Mouse (Mus musculus) kidney, adult 9 months (tissue): Measurements from ENCODE around the gene Pak1.

Source experiments
- DNase-seq: peaks from one replicate; pipeline ENCODE4 v3.0.0; 2022

Pak1 gene

DNA sequence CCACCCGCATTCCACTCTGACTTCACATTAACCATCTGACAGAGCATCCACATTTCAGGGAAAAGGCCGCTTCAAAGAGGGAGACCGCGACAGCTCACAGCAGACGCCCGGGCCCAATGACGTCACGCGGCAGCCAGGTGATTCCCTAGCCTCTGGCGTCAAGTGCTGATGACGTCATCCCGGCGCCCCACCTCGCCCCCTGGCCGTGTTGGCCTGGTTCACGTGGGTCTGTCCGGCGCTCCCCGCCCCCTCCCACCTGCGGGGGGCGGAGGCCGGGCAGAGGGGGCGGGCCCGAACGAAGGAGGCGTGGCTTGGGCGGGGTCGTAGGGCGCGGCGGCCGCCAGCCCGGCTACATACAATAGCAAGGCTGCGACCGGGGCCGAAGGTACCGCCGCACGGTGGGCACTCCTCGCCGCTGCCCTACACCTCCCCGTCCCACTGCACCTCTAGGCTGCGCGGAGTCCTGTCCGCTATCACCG lies at the start of gene Pak1:
TSS of gene Pak1 (plus strand) at position 352 of the 479 bp plus-strand sequence.
- peak; percentile 87 for DNase-seq

DNA sequence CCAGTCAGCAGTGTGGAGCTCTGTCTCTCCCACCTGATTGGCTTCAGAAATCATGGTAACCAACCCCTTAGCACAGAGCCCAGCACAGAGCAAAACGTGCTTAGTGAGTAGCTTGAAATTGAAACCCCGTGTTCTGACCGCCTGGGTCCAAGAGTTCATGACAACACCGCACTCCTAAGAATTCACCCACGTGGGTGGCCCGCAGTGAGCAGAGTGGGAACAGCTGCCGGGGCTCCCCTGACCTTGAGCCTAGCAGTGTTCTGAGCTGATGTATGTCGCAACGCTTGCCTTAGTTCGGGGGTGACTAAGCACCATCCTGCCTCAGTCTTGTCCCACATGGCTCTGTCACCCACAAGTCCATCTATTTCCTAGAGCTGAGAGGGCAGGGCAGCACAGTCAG lies 47.4 kb upstream of the Pak1 start:
- no peak for DNase-seq

GRCm38 (mm10) chr7:97741756-97742291 lies 46.5 kb upstream of the Pak1 start:
- DNase-seq: no peak

DNA sequence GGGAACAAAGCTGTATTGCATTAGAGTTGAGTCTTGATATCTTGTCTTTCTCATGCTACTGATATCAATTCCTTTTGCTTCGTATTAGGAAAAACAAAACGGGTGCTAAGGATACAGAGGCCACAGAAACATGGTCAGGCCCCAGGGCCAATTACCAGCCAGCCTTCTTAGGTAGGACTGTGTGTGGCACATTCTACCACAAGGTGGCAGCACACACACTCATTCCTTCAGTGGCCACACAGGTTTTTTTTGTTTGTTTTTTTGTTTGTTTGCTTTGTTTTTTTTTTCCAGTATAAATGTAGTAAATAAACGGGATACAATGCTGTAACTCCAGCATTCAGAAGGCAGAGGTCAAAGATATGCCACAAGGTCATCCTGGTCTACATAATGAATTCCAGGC lies 43.0 kb upstream of the Pak1 start:
- DNase-seq: peak; percentile 70

GRCm38 (mm10) chr7:97747176-97747707 lies 41.1 kb upstream of the Pak1 start:
- no peak for DNase-seq

- DNase-seq: peak; percentile 88
Observed at GRCm38 (mm10) chr7:97747787-97748497, 40.4 kb upstream of the Pak1 start.

DNA sequence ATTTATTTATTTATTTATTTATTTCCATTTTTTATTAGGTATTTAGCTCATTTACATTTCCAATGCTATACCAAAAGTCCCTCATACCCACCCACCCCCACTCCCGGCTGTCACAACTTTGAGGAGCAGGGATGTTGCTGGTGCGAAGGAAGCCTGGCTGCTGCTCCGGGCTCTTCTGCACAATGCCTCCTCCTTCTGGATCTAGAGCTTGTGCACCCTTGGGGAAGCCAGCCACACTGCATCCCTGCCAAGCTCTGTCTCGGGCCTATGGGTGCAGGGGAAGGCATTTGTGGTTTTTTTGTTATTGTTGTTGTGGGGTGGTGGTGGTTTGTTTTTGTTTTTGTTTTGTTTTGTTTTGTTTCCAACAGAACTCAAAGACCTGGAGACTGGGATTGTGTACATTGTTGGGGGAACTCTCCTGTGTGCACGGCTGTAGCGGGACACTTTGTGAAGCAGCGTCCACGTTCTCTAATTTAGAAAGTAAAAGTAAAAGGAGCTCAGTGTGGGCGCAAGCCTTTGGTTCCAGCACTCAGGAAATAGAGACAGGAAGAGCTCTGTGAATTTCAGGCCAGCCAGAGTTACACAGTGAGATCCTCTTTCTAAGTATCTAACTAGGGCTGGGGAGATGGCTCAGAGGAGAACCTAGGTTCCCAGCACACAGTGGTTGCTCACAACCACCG lies 39.7 kb upstream of the Pak1 start:
- peak; percentile 49 for DNase-seq

GRCm38 (mm10) chr7:97749207-97750190 lies 38.8 kb upstream of the Pak1 start:
- no peak for DNase-seq

DNA sequence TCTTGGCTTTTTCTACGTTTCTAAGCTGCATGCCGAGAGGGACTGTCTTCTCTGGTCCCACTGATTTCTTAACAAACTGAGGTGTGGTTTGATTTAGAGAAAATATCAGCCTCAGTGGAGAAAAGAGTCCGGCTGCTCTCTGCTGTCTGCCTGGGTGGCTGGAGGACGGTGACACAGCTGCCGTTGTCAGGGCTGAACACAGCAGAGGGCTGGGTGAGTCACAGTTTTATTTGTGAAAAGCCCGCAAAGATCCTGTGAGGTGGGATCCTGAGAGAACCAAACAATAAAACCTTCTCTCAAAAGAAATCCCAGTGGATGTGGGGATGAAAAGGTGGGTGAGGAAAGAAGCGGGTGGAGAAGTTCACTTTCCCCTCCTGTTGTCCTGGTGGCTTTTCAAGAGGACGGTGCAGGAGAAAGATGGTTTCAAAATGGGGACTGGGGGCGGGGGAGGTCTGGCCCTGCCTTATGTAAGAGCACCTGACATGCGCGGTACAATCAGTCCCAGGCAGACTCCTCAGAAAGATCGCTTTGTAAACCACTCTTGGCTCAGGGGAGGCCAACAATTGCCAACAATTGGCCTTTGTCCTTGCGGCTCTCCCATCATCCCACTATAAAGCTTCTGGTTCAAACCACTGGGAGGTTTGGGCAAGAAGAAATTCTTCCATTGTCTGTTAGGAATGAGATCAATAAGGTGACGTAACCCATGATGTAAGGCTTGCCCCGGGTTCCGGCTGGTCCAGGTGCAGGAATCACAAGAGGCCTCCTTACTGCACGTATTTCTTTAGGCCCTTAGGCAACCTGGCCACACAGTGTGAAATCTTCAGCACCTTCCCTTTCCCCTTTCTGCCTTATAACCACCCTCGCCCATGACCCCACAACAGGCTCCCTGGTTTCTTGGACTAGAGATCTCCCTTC lies 31.1 kb upstream of the Pak1 start:
- DNase-seq: no peak

DNA sequence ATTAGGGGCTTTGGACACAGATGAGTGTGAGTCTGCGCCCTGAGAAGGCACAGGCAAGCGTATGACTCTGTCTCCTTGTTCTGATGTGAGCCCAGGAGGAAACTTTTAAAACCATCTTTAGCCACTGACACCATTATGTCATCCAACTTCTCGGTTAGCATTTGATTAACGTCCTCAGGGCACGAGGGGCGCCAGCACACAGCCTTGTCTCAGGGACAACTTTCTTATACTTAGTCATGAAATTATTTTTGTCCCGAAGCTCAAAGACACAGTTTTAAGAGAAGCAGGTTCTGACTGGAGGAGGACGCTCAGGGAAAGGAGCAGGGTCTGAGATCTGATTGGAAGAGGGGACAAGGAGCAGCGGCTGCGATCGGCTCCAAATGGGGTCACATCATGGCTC lies 23.8 kb upstream of the Pak1 start:
- DNase-seq: no peak

- peak; percentile 20 for DNase-seq
Observed at GRCm38 (mm10) chr7:97765181-97765962, 23.0 kb upstream of the Pak1 start.

DNA sequence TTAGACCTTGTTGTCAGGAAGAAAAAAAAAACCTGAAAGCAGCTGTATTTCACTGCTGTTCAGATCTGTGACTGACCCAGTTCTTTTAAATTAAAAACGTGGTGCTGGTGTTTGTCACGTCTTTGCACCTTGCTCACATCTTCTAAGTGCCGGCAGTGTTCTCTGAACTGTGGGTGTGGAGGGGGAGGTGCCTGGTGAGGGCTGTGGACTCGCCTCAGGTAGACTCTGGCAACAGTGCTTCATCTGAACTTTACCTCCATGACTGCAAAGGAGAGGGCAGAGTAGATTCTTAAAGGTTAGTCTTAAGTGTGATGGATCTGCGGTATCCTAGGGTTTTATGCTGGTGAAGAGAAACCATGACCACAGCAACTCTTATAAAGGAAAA lies 22.4 kb upstream of the Pak1 start:
- peak; percentile 78 for DNase-seq

DNA sequence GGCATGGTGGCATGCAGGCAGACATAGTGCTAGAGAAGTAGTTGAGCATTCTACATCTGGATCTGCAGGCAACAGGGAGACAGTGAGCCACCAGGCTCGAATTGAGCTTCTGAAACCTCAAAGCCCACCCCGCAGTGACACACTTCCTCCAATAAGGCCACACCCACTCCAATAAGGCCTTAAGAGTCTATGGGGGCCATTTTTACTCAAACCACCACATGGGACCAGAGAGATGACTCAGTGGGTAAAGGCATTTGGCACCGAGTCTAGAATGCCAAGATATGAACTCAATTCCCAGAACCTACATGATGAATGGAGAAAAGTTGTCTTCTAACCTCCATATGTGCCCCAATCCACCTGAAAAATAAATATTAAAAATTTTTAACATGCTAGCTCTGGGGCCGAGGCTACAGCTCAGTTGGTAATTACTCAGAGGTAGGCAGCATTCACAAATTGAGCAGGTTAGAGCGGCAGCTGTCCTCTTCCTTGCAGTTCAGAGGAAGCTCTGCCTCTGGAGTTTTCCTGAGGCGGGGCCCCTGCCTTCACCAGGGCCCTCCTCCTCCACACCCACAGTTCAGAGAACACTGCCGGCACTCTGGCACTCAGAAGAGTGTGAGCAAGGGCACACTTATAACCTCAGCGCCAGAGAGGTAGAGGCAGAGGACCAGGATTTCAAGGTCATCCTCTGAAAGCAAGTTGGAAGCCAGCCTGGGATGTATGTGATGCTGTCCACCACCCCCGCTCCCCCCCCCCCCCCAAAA lies 21.8 kb upstream of the Pak1 start:
- peak; percentile 56 for DNase-seq

- DNase-seq: no peak
Observed at GRCm38 (mm10) chr7:97767841-97768240, 20.5 kb upstream of the Pak1 start.

DNA sequence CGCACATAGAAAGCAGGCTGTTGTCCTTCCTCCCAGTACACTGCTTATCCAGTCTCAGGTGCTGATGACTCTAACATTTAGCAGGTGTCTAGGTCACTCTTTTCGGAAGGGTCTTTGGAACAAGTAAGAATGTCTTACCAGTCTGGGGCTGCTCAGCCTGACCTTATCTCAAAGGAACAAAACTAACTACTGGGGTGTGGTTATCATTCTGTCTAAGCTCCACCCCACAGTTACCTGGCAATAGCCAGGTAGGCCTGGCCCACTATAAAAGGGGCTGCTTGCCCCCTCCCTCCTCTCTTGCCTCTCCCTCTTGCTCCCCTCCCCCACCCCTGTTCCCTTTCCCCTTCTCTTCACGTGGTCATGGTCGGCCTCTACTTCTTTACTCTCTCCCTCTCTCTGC lies 19.3 kb upstream of the Pak1 start:
- no peak for DNase-seq

- no peak for DNase-seq
Observed at GRCm38 (mm10) chr7:97770841-97771620, 17.3 kb upstream of the Pak1 start.

- no peak for DNase-seq
Observed at GRCm38 (mm10) chr7:97775380-97775779, 13.0 kb upstream of the Pak1 start.

DNA sequence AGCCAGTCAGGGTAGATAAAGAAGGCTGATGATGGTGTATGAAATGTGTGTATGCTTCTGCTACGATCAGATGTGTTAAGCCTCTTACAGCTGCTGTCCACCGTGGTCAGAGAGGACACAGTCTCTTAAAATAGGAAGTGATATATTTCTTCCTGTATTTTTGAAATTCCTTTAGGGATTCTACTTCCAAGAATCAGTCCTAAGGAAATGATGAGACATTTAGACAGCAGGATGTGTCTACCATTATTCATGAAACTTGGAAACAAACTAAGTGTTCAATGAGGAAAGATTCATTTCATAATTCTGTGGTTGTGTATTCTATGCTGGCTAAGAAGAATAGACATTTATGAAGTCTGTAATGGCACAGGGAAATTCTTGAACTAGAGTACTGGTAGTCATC lies 12.4 kb upstream of the Pak1 start:
- DNase-seq: no peak

- DNase-seq: no peak
Observed at GRCm38 (mm10) chr7:97777191-97777590, 11.2 kb upstream of the Pak1 start.
